ENCODE assay signal across 11 mouse cellular contexts in genomic region chr8:72683010-72683521, GRCm38 (mm10). TPM values are rescaled to one million over a fixed set of nuclear protein-coding genes. Genes with fewer than 3 reads are reported as not detected.
DNase-seq lines count a peak whose midpoint lies in the region; ATAC-seq and TF ChIP-seq lines count a peak whose summit lies in the region.
"Had no signal": no experiment of that assay in that cellular context is flagged by ENCODE, and none has a peak within 500 bp of the region (broad histone marks: within the 10 kb centered on the region; RNA-seq: fewer than 3 reads in every experiment).

No protein-coding gene starts in this region.

- no peak for DNase-seq in heart, embryonic 10.5 days (ENCODE audit: low spot score)
- no peak for DNase-seq in heart, postnatal 25 days (ENCODE audit: low spot score)
- peak; percentile 16 for DNase-seq in thymus, adult 2 months
- no peak for DNase-seq in thymus, adult 18-20 months
- DNase-seq in thymus, postnatal 25 days, result peak; percentile 26
- no peak for DNase-seq in ovary, postnatal 10 days (ENCODE audit: low spot score)
- DNase-seq: heart, postnatal 14 days; kidney, postnatal 14 days had no signal

- H3K4me2 ChIP-seq in intestine, embryonic 15.5 days (replicated peaks), result no peak overlapping the region

- intact Hi-C loops in heart, postnatal 25 days (cut with DNase I), result loop anchor here (5.0 kb wide), 1 partner anchor 64 kb away; no protein-coding TSS in a partner anchor

- no peaks in the 10 kb centered on the region for H3K27me3 ChIP-seq in heart, embryonic 10.5 days (ENCODE audit: insufficient read depth, poor library complexity, severe bottlenecking)
- H3K27me3 ChIP-seq in thymus, adult 2 months (ENCODE audit: control insufficient read depth, insufficient read depth, low read length), result no peaks in the 10 kb centered on the region
- no peaks in the 10 kb centered on the region for H3K27me3 ChIP-seq in intestine, embryonic 15.5 days (replicated peaks)

- H3K27ac ChIP-seq in heart, embryonic 10.5 days, result peak overlapping the region; percentile 36
- peak overlapping the region; percentile 53 for H3K27ac ChIP-seq in thymus, adult 2 months (ENCODE audit: control insufficient read depth, insufficient read depth, low read length)
- H3K27ac ChIP-seq in intestine, embryonic 15.5 days, result no peak overlapping the region
- H3K27ac ChIP-seq: macrophage had no signal

- no peak for TF ChIP-seq CTCF in thymus, adult 2 months (IDR thresholded peaks at IDR 0.05; ENCODE audit: borderline replicate concordance, control insufficient read depth, extremely low read depth, insufficient read depth, low read length, poor library complexity)

- TF ChIP-seq POLR2A in thymus, adult 2 months (IDR thresholded peaks at IDR 0.05; ENCODE audit: control insufficient read depth, extremely low read depth, insufficient read depth, low read length, poor library complexity), result no peak

- no peak overlapping the region for H3K4me3 ChIP-seq in heart, embryonic 10.5 days
- H3K4me3 ChIP-seq in thymus, adult 2 months (ENCODE audit: control insufficient read depth, insufficient read depth, low read length), result no peak overlapping the region
- no peak overlapping the region for H3K4me3 ChIP-seq in intestine, embryonic 15.5 days (replicated peaks)

- no peaks in the 10 kb centered on the region for H3K9me3 ChIP-seq in heart, embryonic 10.5 days
- no peaks in the 10 kb centered on the region for H3K9me3 ChIP-seq in intestine, embryonic 15.5 days

- H3K4me1 ChIP-seq in heart, embryonic 10.5 days, result 0 out of 2 replicates have a peak, but pooled peaks cover 4% of the 10 kb centered on the region
- H3K4me1 ChIP-seq in thymus, adult 2 months (replicated peaks; ENCODE audit: control insufficient read depth, insufficient read depth, low read length), result peaks cover 28% of the 10 kb centered on the region
- peaks cover 6% of the 10 kb centered on the region; the same call in 1 of the 2 replicates for H3K4me1 ChIP-seq in intestine, embryonic 15.5 days (replicated peaks)

- H3K9ac ChIP-seq in intestine, embryonic 15.5 days, result no peak overlapping the region

- 30% methylated on average over 2 of the region's 2 CpGs for WGBS in heart, embryonic 10.5 days
- 14% methylated on average over 2 of the region's 2 CpGs for WGBS in thymus, adult 2 months
- WGBS in intestine, embryonic 15.5 days, result 37% methylated on average over 2 of the region's 2 CpGs

- H3K36me3 ChIP-seq in heart, embryonic 10.5 days, result no peaks in the 10 kb centered on the region
- peaks cover 3% of the 10 kb centered on the region; the same call in 1 of the 2 replicates for H3K36me3 ChIP-seq in thymus, adult 2 months (ENCODE audit: control insufficient read depth, insufficient read depth, low read length)
- no peaks in the 10 kb centered on the region for H3K36me3 ChIP-seq in intestine, embryonic 15.5 days

- ATAC-seq in intestine, embryonic 15.5 days, result peak; percentile 86
- no peak for ATAC-seq in erythroid progenitor cell, adult 5-6 weeks (replicated peaks; ENCODE audit: low FRiP score, poor library complexity, severe bottlenecking)

RNA-seq across cellular contexts. Expression of gene Nwd1, which starts 36.6 kb away (rescaled TPM):
- 0.01 and 0.04 TPM in 2 replicates for polyA plus RNA-seq in heart, embryonic 10.5 days (2016; fragmentation: Nextera tagmentation; extraction: Ambion mirVana)
- total RNA-seq in heart, postnatal 25 days (2021), result under 1 TPM; 0.36 to 0.57 TPM
- polyA plus RNA-seq in thymus, adult 2 months (2012; rRNA removed), result 25.2 and 30.3 TPM in 2 replicates
- polyA plus RNA-seq in intestine, embryonic 15.5 days (2015; fragmentation: Nextera tagmentation; extraction: Ambion mirVana), result 0.08 and 0.14 TPM in 2 replicates
- total RNA-seq in erythroid progenitor cell, adult 5-6 weeks (2015; ENCODE audit: low replicate concordance), result 8.3 TPM in 1 of 2 replicates, not detected in the other
- 0.51 TPM in 1 of 2 replicates, not detected in the other for total RNA-seq in erythroid progenitor cell, adult 5-6 weeks (2017; ENCODE audit: low replicate concordance)

RNA-seq across cellular contexts. Expression of gene Sin3b, which starts 40.0 kb away (rescaled TPM):
- 151 and 158 TPM in 2 replicates for polyA plus RNA-seq in heart, embryonic 10.5 days (2016; fragmentation: Nextera tagmentation; extraction: Ambion mirVana)
- total RNA-seq in heart, postnatal 25 days (2021), result 10 to 100 TPM; 77.1 to 78.3 TPM
- 394 and 423 TPM in 2 replicates for polyA plus RNA-seq in thymus, adult 2 months (2012; rRNA removed)
- 132 and 150 TPM in 2 replicates for polyA plus RNA-seq in intestine, embryonic 15.5 days (2015; fragmentation: Nextera tagmentation; extraction: Ambion mirVana)
- total RNA-seq in erythroid progenitor cell, adult 5-6 weeks (2015; ENCODE audit: low replicate concordance), result 13.8 and 26.3 TPM in 2 replicates
- total RNA-seq in erythroid progenitor cell, adult 5-6 weeks (2017; ENCODE audit: low replicate concordance), result 19.5 and 34.8 TPM in 2 replicates

Comparison
In these comparisons a context has a peak if more than half of its experiments do, and no peak if none do; other contexts are left out.
1. DNase-seq: peak in thymus, adult 2 months (single experiment) and thymus, postnatal 25 days (single experiment); none in heart, embryonic 10.5 days (single experiment), heart, postnatal 25 days (single experiment), thymus, adult 18-20 months (0 of 2) and ovary, postnatal 10 days (single experiment).
2. RNA of gene Nwd1, which starts 36.6 kb away (polyA plus RNA-seq): 25.2 to 30.3 TPM in thymus, adult 2 months; 0.08 to 0.14 TPM in intestine, embryonic 15.5 days and 0.01 to 0.04 TPM in heart, embryonic 10.5 days; every median in the first group is over 10 times any median in the second.